Mouse (Mus musculus) limb, embryonic 14.5 days (tissue): ENCODE data around the gene Capn2. TPM values are rescaled to one million over a fixed set of nuclear protein-coding genes. Genes with fewer than 3 reads are reported as not detected.

Experiments
- ATAC-seq: fragments of 200-750 bp; cut with Nextera tagmentation; 2 replicates; pipeline ENCODE4 v1.8.0; 2017; ENCODE audit warnings: low read depth, moderate number of reproducible peaks, moderate TSS enrichment; ENCODE audit not compliant: low FRiP score
- DNase-seq: peaks from one replicate; pipeline ENCODE4 v3.0.0-alpha.2; 2015; ENCODE audit warnings: low spot score
- H3K27ac ChIP-seq: fragments of 300-500 bp; sonication (generic); replicated peaks from 2 replicates; pipeline ENCODE4 v1.5.1; 2014; ENCODE audit warnings: low read depth, mild to moderate bottlenecking, low read length, moderate library complexity, mixed read lengths
- H3K27me3 ChIP-seq: fragments of 300-500 bp; sonication (generic); 2 replicates; pipeline ENCODE4 v1.6.1; 2014; ENCODE audit warnings: low read length, mixed read lengths; ENCODE audit not compliant: control insufficient read depth, insufficient read depth
- H3K36me3 ChIP-seq: fragments of 300-500 bp; sonication (generic); 2 replicates; pipeline ENCODE4 v1.6.1; 2014; ENCODE audit warnings: mild to moderate bottlenecking, low read length, moderate library complexity, mixed read lengths; ENCODE audit not compliant: control insufficient read depth, insufficient read depth
- H3K4me1 ChIP-seq: fragments of 300-500 bp; sonication (generic); 2 replicates; pipeline ENCODE4 v1.6.1; 2014; ENCODE audit warnings: antibody characterized with exemption, low read length, mixed read lengths; ENCODE audit not compliant: control insufficient read depth, insufficient read depth
- H3K4me2 ChIP-seq: fragments of 300-500 bp; sonication (generic); replicated peaks from 2 replicates; pipeline ENCODE4 v1.6.1; 2014; ENCODE audit warnings: low read depth, mild to moderate bottlenecking, low read length, moderate library complexity; ENCODE audit not compliant: severe bottlenecking
- H3K4me3 ChIP-seq: fragments of 300-500 bp; sonication (generic); replicated peaks from 2 replicates; pipeline ENCODE4 v1.5.1; 2014; ENCODE audit warnings: low read length
- H3K9ac ChIP-seq: fragments of 300-500 bp; sonication (generic); 2 replicates; pipeline ENCODE4 v1.6.1; 2014; ENCODE audit warnings: mild to moderate bottlenecking, low read depth, low read length, moderate library complexity; ENCODE audit not compliant: severe bottlenecking
- H3K9me3 ChIP-seq: fragments of 300-500 bp; sonication (generic); 2 replicates; pipeline ENCODE4 v1.6.1; 2016; ENCODE audit warnings: low read length; ENCODE audit not compliant: control insufficient read depth
- POLR2A ChIP-seq: fragments of 200-500 bp; IDR thresholded peaks from 2 replicates; pipeline ENCODE4 v1.8.0; 2012; ENCODE audit warnings: inconsistent platforms, mild to moderate bottlenecking, moderate library complexity, borderline replicate concordance; ENCODE audit not compliant: insufficient read depth, insufficient read length; ENCODE audit errors: extremely low read depth
- WGBS: fragments of 180-500 bp; shearing (Covaris S2); extraction: QIAGEN DNeasy Blood & Tissue Kit; methylation state at CpG from one replicate; pipeline ENCODE4 v1.1.7; 2014; 5-methylcytosine and 5-hydroxymethylcytosine counted together
- polyA plus RNA-seq, 2 experiments: library from polyadenylated mRNA; depleted of rRNA in 1 of 2; stranded (reverse) in 1 of 2; unstranded in 1 of 2; fragments of >200 nt; fragmentation: Nextera tagmentation in 1 of 2; extraction: Ambion mirVana in 1 of 2; gene quantifications; 2 replicates each; pipeline versions ENCODE4 v1.2.1 to v1.2.3; 2012 to 2014

The Capn2 gene
- polyA plus RNA-seq, 2 experiments: 90.5 to 119 TPM

DNA sequence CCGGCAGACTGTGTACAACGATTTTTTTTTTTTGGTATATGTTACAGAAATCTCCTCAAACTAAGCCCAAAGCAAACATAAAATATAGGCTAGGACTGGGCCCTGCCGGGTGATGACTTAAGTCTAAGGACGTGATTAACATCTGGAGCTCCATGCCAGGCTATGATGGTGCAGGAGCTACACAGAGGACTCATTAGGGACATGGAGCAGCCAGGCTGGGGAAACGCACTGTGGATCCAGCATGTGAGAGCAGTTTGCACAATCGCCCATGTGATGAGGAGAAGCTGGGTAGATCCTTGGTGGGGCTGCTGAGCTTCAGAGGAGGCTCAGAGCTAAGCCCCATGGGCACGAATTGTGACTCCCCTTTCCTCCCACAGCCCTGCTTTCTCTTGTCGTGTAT lies 33.4 kb upstream of the Capn2 start:
- no peak for TF ChIP-seq POLR2A
- DNase-seq: no peak
- Histone ChIP-seq H3K9me3 (peaks cover 8% of the 10 kb centered on the region; the same call in 1 of the 2 replicates), H3K4me2 (no peak overlapping the region), H3K27me3 (no peaks in the 10 kb centered on the region), H3K9ac (no peak overlapping the region), H3K36me3 (no peaks in the 10 kb centered on the region), H3K4me3 (no peak overlapping the region), H3K4me1 (no peaks in the 10 kb centered on the region), H3K27ac (no peak overlapping the region)
- no peak for ATAC-seq
- 64% methylated on average over 8 of the region's 8 CpGs for WGBS

GRCm38 (mm10) chr1:182543906-182544305 lies 26.5 kb upstream of the Capn2 start:
- no peak for ATAC-seq
- no peaks in the 10 kb centered on the region for H3K27me3 ChIP-seq
- H3K4me1 ChIP-seq: peaks cover 3% of the 10 kb centered on the region

DNA sequence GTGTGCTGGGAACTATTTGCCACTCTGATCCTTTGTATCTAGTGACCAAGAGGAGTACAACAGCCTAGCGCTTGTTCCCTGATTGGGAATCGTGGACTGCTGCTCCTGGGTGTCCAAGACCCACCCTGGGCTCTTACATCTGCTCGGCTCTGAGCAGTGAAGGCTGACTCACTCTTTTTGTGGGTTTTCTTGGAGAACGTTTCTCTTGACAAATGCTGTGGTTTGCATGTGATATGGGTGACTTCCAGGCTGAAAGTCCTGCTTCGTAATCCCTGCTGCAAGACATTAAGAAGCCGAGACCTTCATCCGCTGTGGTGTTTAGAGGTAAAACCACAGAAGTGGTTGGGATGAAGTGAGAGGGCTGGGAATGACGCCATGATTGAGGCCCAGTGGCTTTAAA lies 25.7 kb upstream of the Capn2 start:
- no peak overlapping the region for H3K4me3 ChIP-seq
- H3K4me1 ChIP-seq: peaks cover 4% of the 10 kb centered on the region
- H3K4me2 ChIP-seq: no peak overlapping the region
- WGBS: 68% methylated on average over 8 of the region's 8 CpGs
- no peak overlapping the region for H3K27ac ChIP-seq
- no peak overlapping the region for H3K9ac ChIP-seq
- H3K27me3 ChIP-seq: no peaks in the 10 kb centered on the region
- no peak for TF ChIP-seq POLR2A
- H3K9me3 ChIP-seq: peaks cover 8% of the 10 kb centered on the region; the same call in 1 of the 2 replicates
- no peak for ATAC-seq
- no peaks in the 10 kb centered on the region for H3K36me3 ChIP-seq
- no peak for DNase-seq

More at GRCm38 (mm10) chr1:182543906-182544305, 26.5 kb upstream of the Capn2 start:
- Histone ChIP-seq H3K9ac (no peak overlapping the region), H3K36me3 (no peaks in the 10 kb centered on the region), H3K9me3 (peaks cover 8% of the 10 kb centered on the region; the same call in 1 of the 2 replicates), H3K4me3 (no peak overlapping the region), H3K27ac (no peak overlapping the region), H3K4me2 (no peak overlapping the region)
- no peak for TF ChIP-seq POLR2A
- WGBS: 86% methylated on average over 1 of the region's 1 CpGs
- no peak for DNase-seq

DNA sequence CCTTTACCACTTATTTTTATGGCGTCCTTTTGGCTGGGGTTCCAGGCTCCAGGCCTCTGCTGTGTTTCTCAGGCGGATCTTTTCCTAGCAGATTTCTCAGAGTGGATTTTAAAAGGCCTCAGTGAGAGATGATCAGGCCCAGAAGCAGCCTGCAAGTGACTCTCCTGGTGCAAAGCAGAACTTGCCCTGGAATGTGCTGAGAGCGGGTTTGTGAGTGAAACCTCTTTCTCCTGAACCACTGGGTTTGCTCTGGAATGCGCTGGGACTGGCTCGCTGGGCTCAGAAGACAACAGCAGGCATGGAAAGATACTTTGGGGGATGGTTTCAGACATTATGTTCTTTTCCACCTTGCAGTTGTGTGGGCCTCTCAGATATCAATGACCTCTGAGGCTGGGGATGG lies 24.7 kb upstream of the Capn2 start:
- Histone ChIP-seq H3K36me3 (no peaks in the 10 kb centered on the region), H3K9me3 (peaks cover 8% of the 10 kb centered on the region; the same call in 1 of the 2 replicates), H3K9ac (0 out of 2 replicates have a peak overlapping the region, but pooled peaks have one; percentile 13), H3K4me1 (peaks cover 4% of the 10 kb centered on the region), H3K4me2 (no peak overlapping the region), H3K27me3 (no peaks in the 10 kb centered on the region), H3K4me3 (no peak overlapping the region), H3K27ac (0 out of 2 replicates have a peak overlapping the region, but pooled peaks have one; percentile 19)
- DNase-seq (no peak), ATAC-seq (peak; percentile 7; the same call in 1 of the 2 replicates)
- TF ChIP-seq POLR2A: no peak
- 50% methylated on average over 5 of the region's 5 CpGs for WGBS

- no peak for TF ChIP-seq POLR2A
- peak overlapping the region; percentile 35 for H3K4me3 ChIP-seq
- whole genome bisulfite sequencing: 19% methylated on average over 9 of the region's 9 CpGs
- peak overlapping the region; percentile 53 for H3K9ac ChIP-seq
- H3K36me3 ChIP-seq: no peaks in the 10 kb centered on the region
- peak overlapping the region; percentile 58 for H3K4me2 ChIP-seq
- no peaks in the 10 kb centered on the region for H3K9me3 ChIP-seq
- no peaks in the 10 kb centered on the region for H3K27me3 ChIP-seq
- peak overlapping the region; percentile 58; the same call in 1 of the 2 replicates for H3K27ac ChIP-seq
- peaks cover 4% of the 10 kb centered on the region for H3K4me1 ChIP-seq
- ATAC-seq (peak; percentile 86), DNase-seq (peak; percentile 94)
Observed at GRCm38 (mm10) chr1:182539023-182539940, 21.9 kb upstream of the Capn2 start.
